Mouse (Mus musculus) heart, postnatal 0 days (tissue): ENCODE measurements around the gene Hoxc13. TPM values are rescaled to one million over a fixed set of nuclear protein-coding genes. Genes with fewer than 3 reads are reported as not detected.

Source experiments
- ATAC-seq: fragments of 200-750 bp; cut with Nextera tagmentation; 2 replicates; pipeline ENCODE4 v1.8.0; 2017; ENCODE audit warnings: low read depth, moderate number of reproducible peaks, moderate library complexity; ENCODE audit not compliant: insufficient read depth
- DNase-seq: peaks from one replicate; pipeline ENCODE4 v3.0.0-alpha.2; 2016; ENCODE audit warnings: low spot score
- H3K27ac ChIP-seq: fragments of 300-500 bp; sonication (generic); 2 replicates; pipeline ENCODE4 v1.5.1; 2014; ENCODE audit warnings: low read depth, mild to moderate bottlenecking
- H3K27me3 ChIP-seq: fragments of 300-500 bp; sonication (generic); 2 replicates; pipeline ENCODE4 v1.6.1; 2014; ENCODE audit warnings: low read length, mixed read lengths; ENCODE audit not compliant: control insufficient read depth, insufficient read depth
- H3K36me3 ChIP-seq: fragments of 300-500 bp; sonication (generic); replicated peaks from 2 replicates; pipeline ENCODE4 v1.6.1; 2014; ENCODE audit warnings: low read length, mixed read lengths; ENCODE audit not compliant: control insufficient read depth, insufficient read depth
- H3K4me1 ChIP-seq: fragments of 300-500 bp; sonication (generic); 2 replicates; pipeline ENCODE4 v1.6.1; 2014; ENCODE audit warnings: antibody characterized with exemption; ENCODE audit not compliant: control insufficient read depth, insufficient read depth
- H3K4me2 ChIP-seq: fragments of 300-500 bp; sonication (generic); 2 replicates; pipeline ENCODE4 v1.6.1; 2014; ENCODE audit warnings: low read depth, mild to moderate bottlenecking, low read length, moderate library complexity
- H3K4me3 ChIP-seq: fragments of 300-500 bp; sonication (generic); 2 replicates; pipeline ENCODE4 v1.5.1; 2014; ENCODE audit warnings: low read depth, low read length
- H3K9ac ChIP-seq: fragments of 300-500 bp; sonication (generic); replicated peaks from 2 replicates; pipeline ENCODE4 v1.6.1; 2014; ENCODE audit warnings: low read depth, low read length, mixed read lengths
- H3K9me3 ChIP-seq: fragments of 300-500 bp; sonication (generic); replicated peaks from 2 replicates; pipeline ENCODE4 v1.6.1; 2016; ENCODE audit warnings: low read length; ENCODE audit not compliant: control insufficient read depth
- CTCF ChIP-seq: IDR thresholded peaks from 2 replicates; pipeline ENCODE4 v1.5.1; 2016; ENCODE audit warnings: antibody characterized with exemption, control low read depth, low read depth
- EP300 ChIP-seq: IDR thresholded peaks from 2 replicates; pipeline ENCODE4 v1.6.1; 2016; ENCODE audit warnings: antibody characterized with exemption, low read depth
- WGBS: fragments of 180-500 bp; shearing (Covaris S2); extraction: QIAGEN DNeasy Blood & Tissue Kit; methylation state at CpG from one replicate; pipeline ENCODE4 v1.1.7; 2014; 5-methylcytosine and 5-hydroxymethylcytosine counted together
- polyA plus RNA-seq: library from polyadenylated mRNA; unstranded; fragments of >200 nt; fragmentation: Nextera tagmentation; extraction: Ambion mirVana; gene quantifications from 2 replicates; pipeline ENCODE4 v1.2.1, GENCODE M21; 2015
- total RNA-seq: library from RNA; depleted of rRNA; stranded (reverse); fragments of >200 nt; gene quantifications from 2 replicates; pipeline ENCODE4 v1.2.3, GENCODE M21; 2014; ENCODE audit warnings: low replicate concordance

The Hoxc13 gene
- total and polyA plus RNA-seq, 2 experiments from 2014 or later = not detected

DNA sequence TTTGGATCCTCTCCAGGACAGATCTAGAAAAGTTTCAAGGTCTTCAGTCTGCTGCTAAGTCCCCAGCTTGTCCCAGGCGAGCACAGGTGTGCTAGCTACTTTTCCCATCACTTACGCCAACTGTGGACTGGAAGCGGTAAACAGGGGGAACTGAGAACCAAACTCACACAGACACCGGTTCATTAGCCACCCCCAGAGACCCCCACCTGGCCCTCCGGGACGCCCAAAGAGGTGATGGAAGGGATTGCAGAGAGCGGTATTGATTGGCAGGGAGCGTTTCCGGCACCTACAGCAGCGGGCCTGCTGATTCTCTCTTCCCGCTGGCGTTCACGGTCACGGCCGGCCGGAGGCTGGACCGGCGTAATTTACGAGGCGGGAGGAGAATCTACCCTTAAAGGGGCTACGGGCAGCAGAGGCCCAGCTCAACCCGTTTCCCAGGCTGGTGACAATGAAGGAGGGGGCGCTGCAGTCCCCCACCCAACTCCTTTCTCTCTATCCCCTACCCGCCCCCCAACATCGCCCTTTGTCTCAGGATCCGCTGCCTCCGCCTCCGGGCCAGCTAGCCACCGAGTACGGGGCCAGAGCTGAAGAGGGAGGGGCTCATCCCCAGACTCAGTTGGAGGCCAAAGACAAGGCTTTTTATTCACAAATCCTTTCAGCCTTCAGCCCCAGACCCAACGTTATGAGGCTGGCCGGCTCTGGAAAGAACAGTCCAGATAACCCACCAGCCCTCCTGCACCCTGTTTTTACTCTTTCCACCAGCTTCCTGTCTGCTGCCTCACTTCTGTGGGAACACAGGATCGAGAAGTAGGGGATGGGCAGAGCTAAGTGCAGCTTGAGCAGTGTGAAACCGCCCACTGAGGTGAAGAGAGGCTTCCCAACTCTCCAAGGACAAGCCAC, 18.6 kb downstream of the Hoxc13 start:
- Histone ChIP-seq H3K9ac (no peak overlapping the region), H3K4me1 (no peaks in the 10 kb centered on the region), H3K4me2 (no peak overlapping the region), H3K4me3 (no peak overlapping the region), H3K27me3 (peaks cover 100% of the 10 kb centered on the region), H3K36me3 (no peaks in the 10 kb centered on the region), H3K27ac (no peak overlapping the region), H3K9me3 (no peaks in the 10 kb centered on the region)
- ATAC-seq = no peak
- DNase-seq = no peak
- WGBS = 4% methylated on average over 33 of the region's 34 CpGs
- TF ChIP-seq CTCF (no peak), EP300 (no peak)

DNA sequence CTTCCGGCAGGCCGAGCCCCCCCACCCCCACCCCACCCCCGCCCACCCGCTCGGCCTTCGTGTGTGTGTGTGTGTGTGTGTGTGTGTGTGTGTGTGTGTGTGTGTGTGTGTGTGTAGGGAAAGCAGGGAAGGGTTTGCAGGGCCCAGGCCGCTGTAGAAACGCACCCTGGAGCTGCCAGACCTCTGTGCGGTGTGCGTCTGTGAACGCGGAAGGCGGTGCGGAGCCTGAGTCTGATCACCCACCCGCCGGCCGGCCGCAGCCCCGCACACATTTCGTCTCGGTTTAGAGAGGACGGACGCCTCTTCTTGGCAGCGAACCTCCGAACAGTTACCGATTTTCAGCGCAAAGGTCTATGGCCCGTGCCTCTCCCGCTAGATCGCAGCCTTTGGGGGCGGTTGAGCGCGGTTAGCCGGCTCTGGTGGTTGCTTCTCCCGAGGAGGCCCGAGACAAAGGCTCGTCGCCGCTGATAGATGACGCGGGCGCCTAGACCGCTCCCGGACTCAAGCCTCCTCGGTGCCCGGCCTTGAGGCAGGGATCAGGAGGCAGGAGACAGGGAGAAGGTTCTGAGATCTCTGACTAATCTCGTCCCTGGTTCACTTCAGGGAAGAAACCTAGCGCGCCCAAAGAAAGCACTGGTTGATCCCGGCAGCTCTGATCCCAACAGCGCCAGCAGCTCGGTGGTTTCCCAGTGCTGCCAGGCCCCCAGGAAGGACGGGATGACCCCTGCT, 22.0 kb downstream of the Hoxc13 start:
- DNase-seq (no peak), ATAC-seq (no peak)
- WGBS = 2% methylated on average over 49 of the region's 53 CpGs
- H3K27ac ChIP-seq = no peak overlapping the region
- H3K9ac ChIP-seq = no peak overlapping the region
- no peaks in the 10 kb centered on the region for H3K9me3 ChIP-seq
- peak; percentile 52 for TF ChIP-seq CTCF
- TF ChIP-seq EP300 = no peak
- peak overlapping the region; percentile 35 for H3K4me2 ChIP-seq
- H3K27me3 ChIP-seq = peaks cover 100% of the 10 kb centered on the region
- H3K4me1 ChIP-seq = no peaks in the 10 kb centered on the region
- no peaks in the 10 kb centered on the region for H3K36me3 ChIP-seq
- peak overlapping the region; percentile 31 for H3K4me3 ChIP-seq

GRCm38 (mm10) chr15:102943468-102943813, 22.5 kb downstream of the Hoxc13 start:
- DNase-seq (no peak), ATAC-seq (no peak)
- Histone ChIP-seq H3K9me3 (no peaks in the 10 kb centered on the region), H3K4me2 (no peak overlapping the region), H3K4me1 (no peaks in the 10 kb centered on the region), H3K27ac (no peak overlapping the region), H3K4me3 (peak overlapping the region; percentile 31; the same call in 1 of the 2 replicates), H3K36me3 (no peaks in the 10 kb centered on the region), H3K27me3 (peaks cover 100% of the 10 kb centered on the region), H3K9ac (no peak overlapping the region)
- TF ChIP-seq CTCF = no peak
- no peak for TF ChIP-seq EP300
- WGBS = 5% methylated on average over 5 of the region's 5 CpGs

- TF ChIP-seq CTCF (no peak), EP300 (no peak)
- Histone ChIP-seq H3K9ac (no peak overlapping the region), H3K36me3 (no peaks in the 10 kb centered on the region), H3K4me2 (no peak overlapping the region), H3K4me3 (no peak overlapping the region), H3K4me1 (no peaks in the 10 kb centered on the region), H3K27me3 (peaks cover 100% of the 10 kb centered on the region), H3K27ac (no peak overlapping the region), H3K9me3 (no peaks in the 10 kb centered on the region)
- DNase-seq = no peak
- no peak for ATAC-seq
- 14% methylated on average over 22 of the region's 22 CpGs for WGBS
Measured at GRCm38 (mm10) chr15:102945185-102946077, 24.5 kb downstream of the Hoxc13 start.

DNA sequence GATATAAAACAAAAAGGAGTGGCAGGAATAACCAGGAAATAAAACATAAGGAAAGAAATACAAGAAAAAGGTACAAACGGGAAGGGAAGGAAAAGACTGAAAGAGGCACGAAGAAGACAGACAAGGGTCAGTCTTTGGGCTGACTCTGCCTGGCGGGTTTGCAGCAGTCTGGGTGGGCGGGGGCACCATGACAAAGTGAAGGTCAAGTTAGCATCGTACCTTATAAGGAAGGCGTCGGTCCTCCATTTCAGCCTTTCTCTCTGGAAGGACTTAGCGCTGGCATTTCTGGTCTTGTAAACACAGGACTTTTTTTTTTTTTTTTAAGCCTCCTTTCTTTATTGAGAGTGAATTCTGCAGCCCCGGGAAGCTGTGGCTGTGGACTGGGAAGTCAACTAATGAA, 26.4 kb downstream of the Hoxc13 start:
- TF ChIP-seq CTCF (no peak), EP300 (no peak)
- Histone ChIP-seq H3K27ac (no peak overlapping the region), H3K9ac (no peak overlapping the region), H3K4me3 (no peak overlapping the region), H3K9me3 (no peaks in the 10 kb centered on the region), H3K4me2 (no peak overlapping the region), H3K36me3 (no peaks in the 10 kb centered on the region), H3K27me3 (peaks cover 100% of the 10 kb centered on the region), H3K4me1 (no peaks in the 10 kb centered on the region)
- WGBS = 2% methylated on average over 9 of the region's 9 CpGs
- ATAC-seq = no peak
- no peak for DNase-seq
